Mouse (Mus musculus): ENCODE measurements around the gene Zfp57. TPM values are rescaled to one million over a fixed set of nuclear protein-coding genes. Genes with fewer than 3 reads are reported as not detected.

The Zfp57 gene
- polyA plus RNA-seq, 1 experiment from 2014 or later, result 28.8 TPM

DNA sequence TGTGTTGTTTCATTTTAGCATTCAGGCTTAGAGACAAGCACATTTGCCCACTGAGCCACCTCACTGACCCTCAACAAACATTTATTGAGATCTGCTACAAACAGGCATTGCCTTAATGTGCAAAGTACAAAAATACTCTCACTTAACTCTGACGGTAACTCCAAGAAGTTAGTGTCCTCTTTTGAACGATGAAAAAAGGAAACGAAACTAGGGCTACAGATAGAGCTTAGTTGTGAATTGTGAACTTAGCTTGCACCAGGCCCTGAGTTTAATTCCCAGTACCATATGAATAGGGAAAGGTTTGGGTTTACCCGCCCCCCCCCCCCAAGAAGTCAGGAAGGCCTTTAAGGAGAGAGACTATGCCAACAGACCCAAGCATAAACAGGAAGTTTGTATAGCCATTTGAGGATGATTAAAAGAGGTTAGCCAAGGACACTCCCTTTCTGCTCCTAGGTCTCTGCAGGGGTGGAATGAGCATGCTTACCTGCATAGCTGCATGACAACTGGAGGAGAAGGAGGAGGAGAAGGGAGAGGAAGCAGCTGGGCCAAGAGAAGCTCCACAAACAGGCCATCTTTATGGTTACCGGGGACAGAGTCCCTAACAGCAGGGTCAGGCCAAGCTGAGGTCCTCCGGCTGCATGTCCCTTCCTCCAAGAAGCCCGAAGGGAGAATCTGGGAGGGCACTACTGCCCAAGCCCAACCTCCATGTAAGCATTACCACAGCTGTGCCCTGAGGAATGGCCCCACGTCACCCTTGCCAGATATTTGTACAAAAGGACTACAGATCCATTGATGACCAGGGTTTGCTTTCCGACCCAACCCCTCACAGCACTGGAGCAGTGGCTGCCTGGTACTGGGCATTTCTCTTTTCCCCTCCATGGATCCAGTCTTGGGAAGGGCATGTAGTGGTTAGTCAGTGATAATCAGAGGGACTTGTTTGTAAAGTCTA is 21.9 kb downstream of the Zfp57 start, which contains the start of gene Mog:
Mog (minus strand) TSS at position 771 of the 949 bp plus-strand sequence.
- H3K4me1 ChIP-seq (replicated peaks; ENCODE audit: control insufficient read depth, insufficient read depth, low read length), result no peaks in the 10 kb centered on the region
- no peak within 1 kb of the TSS for H3K4me2 ChIP-seq
- no peaks in the 10 kb centered on the region for H3K9me3 ChIP-seq (ENCODE audit: control insufficient read depth, low read length)
- no peaks in the 10 kb centered on the region for H3K36me3 ChIP-seq (ENCODE audit: control insufficient read depth, insufficient read depth, low read length)
- no peak within 1 kb of the TSS for H3K9ac ChIP-seq (ENCODE audit: low read depth, low read length)
- no peak within 1 kb of the TSS for H3K27ac ChIP-seq (ENCODE audit: low read depth, low read length)
- ATAC-seq (replicated peaks; ENCODE audit: low FRiP score) (no peak), DNase-seq (ENCODE audit: low spot score) (no peak)
- H3K27me3 ChIP-seq (replicated peaks; ENCODE audit: control insufficient read depth, insufficient read depth, low read length), result no peaks in the 10 kb centered on the region
- WGBS, result 73% methylated on average over 9 of the region's 9 CpGs
- H3K4me3 ChIP-seq (ENCODE audit: low read depth, low read length), result no peak within 1 kb of the TSS

DNA sequence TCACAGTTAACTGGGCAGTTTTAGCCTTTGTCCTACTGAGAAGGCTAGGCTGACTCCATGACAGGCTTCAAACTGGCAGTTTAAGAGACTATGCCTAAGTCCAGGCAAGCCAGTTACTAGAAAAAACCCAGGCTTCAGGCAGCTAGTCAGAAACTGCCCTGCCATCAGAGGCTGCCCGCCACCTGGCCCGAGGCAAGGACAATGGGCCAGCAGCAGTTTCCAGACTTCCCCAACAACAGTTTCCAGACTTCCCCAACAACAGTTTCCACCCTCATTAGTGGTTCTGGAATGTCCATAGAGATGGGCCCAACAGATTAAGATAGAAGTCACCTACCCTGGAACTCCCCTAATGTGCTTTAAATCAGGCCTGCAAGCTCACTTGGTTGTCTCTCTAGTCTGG is 25.5 kb downstream of the Zfp57 start:
- Histone ChIP-seq H3K9me3 (ENCODE audit: control insufficient read depth, low read length) (no peaks in the 10 kb centered on the region), H3K27me3 (replicated peaks; ENCODE audit: control insufficient read depth, insufficient read depth, low read length) (no peaks in the 10 kb centered on the region), H3K27ac (ENCODE audit: low read depth, low read length) (no peak overlapping the region), H3K36me3 (ENCODE audit: control insufficient read depth, insufficient read depth, low read length) (no peaks in the 10 kb centered on the region), H3K4me1 (replicated peaks; ENCODE audit: control insufficient read depth, insufficient read depth, low read length) (no peaks in the 10 kb centered on the region), H3K4me2 (no peak overlapping the region), H3K9ac (ENCODE audit: low read depth, low read length) (no peak overlapping the region), H3K4me3 (ENCODE audit: low read depth, low read length) (no peak overlapping the region)
- 95% methylated on average over 2 of the region's 2 CpGs for WGBS
- no peak for ATAC-seq (replicated peaks; ENCODE audit: low FRiP score)
- DNase-seq (ENCODE audit: low spot score), result no peak

DNA sequence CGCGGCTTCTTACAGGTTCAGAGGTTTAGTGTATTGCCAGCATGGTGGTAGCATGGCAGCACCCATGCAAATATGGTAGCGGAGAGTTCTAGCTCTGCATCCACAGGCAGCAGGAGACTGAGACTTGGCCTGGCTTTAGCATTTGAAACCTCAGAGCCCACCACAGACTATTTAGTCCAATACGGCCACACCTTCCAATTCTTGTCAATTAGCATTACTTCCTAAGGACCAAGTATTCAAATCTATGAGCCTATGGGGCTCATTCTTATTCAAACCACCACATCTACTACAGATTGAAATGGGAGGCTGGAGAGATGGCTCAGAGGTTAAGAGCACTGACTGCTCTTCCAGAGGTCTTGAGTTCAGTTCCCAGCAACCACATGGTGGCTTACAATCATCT is 26.5 kb downstream of the Zfp57 start:
- H3K36me3 ChIP-seq (ENCODE audit: control insufficient read depth, insufficient read depth, low read length), result no peaks in the 10 kb centered on the region
- DNase-seq (ENCODE audit: low spot score) (no peak), ATAC-seq (replicated peaks; ENCODE audit: low FRiP score) (no peak)
- H3K27ac ChIP-seq (ENCODE audit: low read depth, low read length), result no peak overlapping the region
- no peaks in the 10 kb centered on the region for H3K27me3 ChIP-seq (replicated peaks; ENCODE audit: control insufficient read depth, insufficient read depth, low read length)
- no peaks in the 10 kb centered on the region for H3K9me3 ChIP-seq (ENCODE audit: control insufficient read depth, low read length)
- no peak overlapping the region for H3K9ac ChIP-seq (ENCODE audit: low read depth, low read length)
- WGBS, result 93% methylated on average over 4 of the region's 4 CpGs
- H3K4me1 ChIP-seq (replicated peaks; ENCODE audit: control insufficient read depth, insufficient read depth, low read length), result no peaks in the 10 kb centered on the region
- no peak overlapping the region for H3K4me3 ChIP-seq (ENCODE audit: low read depth, low read length)
- no peak overlapping the region for H3K4me2 ChIP-seq

DNA sequence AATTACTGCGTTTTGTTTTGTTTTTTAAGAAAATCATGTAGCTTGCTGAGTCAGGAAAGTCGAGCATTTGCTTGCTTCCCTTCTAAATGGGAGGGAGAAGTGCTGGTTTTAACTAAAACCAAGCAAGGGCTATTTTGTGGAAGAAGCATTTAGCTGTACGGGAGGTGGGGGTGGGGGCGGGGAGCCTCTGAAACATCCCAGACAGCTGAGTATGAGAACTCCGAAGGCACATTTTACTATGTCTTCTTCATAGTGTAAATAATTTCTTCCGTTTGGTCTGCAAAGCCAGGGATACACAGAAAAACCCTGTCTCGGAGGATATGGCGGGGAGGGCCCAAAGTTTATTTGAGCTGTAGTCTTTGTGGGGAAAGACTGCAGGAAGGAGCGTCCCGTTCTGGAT is 27.2 kb downstream of the Zfp57 start:
- peak overlapping the region; percentile 51 for H3K4me3 ChIP-seq (ENCODE audit: low read depth, low read length)
- no peaks in the 10 kb centered on the region for H3K4me1 ChIP-seq (replicated peaks; ENCODE audit: control insufficient read depth, insufficient read depth, low read length)
- no peaks in the 10 kb centered on the region for H3K9me3 ChIP-seq (ENCODE audit: control insufficient read depth, low read length)
- peak overlapping the region; percentile 64; the same call in 1 of the 2 replicates for H3K27ac ChIP-seq (ENCODE audit: low read depth, low read length)
- H3K27me3 ChIP-seq (replicated peaks; ENCODE audit: control insufficient read depth, insufficient read depth, low read length), result no peaks in the 10 kb centered on the region
- H3K9ac ChIP-seq (ENCODE audit: low read depth, low read length), result no peak overlapping the region
- DNase-seq (ENCODE audit: low spot score) (no peak), ATAC-seq (replicated peaks; ENCODE audit: low FRiP score) (peak; percentile 12; the same call in 1 of the 2 replicates)
- WGBS, result 16% methylated on average over 10 of the region's 10 CpGs
- H3K36me3 ChIP-seq (ENCODE audit: control insufficient read depth, insufficient read depth, low read length), result no peaks in the 10 kb centered on the region
- H3K4me2 ChIP-seq, result peak overlapping the region; percentile 56

DNA sequence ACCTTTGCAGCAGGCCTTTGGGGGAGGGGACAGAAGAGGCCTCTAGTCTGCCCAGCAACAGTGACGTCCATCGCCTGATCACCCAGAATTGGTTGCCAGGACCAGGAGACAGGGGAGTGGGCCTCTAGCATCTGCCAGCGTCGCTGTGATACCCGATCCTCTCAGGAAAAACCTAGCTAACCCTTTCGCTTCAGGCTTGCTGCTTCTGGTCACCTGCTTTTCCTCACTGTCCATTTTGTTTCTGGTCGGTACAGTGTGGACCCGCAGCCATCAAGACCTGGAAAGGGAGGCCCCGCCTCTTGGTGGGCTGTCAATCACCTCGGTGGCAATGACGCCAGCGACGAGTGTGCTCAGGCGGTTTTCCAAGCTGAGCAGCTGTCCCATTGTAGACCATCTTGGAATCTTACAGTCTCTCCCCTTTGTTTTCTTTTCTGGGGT is 27.7 kb downstream of the Zfp57 start:
- Histone ChIP-seq H3K4me1 (replicated peaks; ENCODE audit: control insufficient read depth, insufficient read depth, low read length) (no peaks in the 10 kb centered on the region), H3K27ac (ENCODE audit: low read depth, low read length) (peak overlapping the region; percentile 64; the same call in 1 of the 2 replicates), H3K9me3 (ENCODE audit: control insufficient read depth, low read length) (no peaks in the 10 kb centered on the region), H3K4me2 (peak overlapping the region; percentile 56), H3K9ac (ENCODE audit: low read depth, low read length) (0 out of 2 replicates have a peak overlapping the region, but pooled peaks have one; percentile 4), H3K36me3 (ENCODE audit: control insufficient read depth, insufficient read depth, low read length) (no peaks in the 10 kb centered on the region), H3K27me3 (replicated peaks; ENCODE audit: control insufficient read depth, insufficient read depth, low read length) (no peaks in the 10 kb centered on the region), H3K4me3 (ENCODE audit: low read depth, low read length) (peak overlapping the region; percentile 51)
- WGBS, result 1% methylated on average over 14 of the region's 14 CpGs
- peak; percentile 87 for DNase-seq (ENCODE audit: low spot score)
- peak; percentile 95 for ATAC-seq (replicated peaks; ENCODE audit: low FRiP score)

DNA sequence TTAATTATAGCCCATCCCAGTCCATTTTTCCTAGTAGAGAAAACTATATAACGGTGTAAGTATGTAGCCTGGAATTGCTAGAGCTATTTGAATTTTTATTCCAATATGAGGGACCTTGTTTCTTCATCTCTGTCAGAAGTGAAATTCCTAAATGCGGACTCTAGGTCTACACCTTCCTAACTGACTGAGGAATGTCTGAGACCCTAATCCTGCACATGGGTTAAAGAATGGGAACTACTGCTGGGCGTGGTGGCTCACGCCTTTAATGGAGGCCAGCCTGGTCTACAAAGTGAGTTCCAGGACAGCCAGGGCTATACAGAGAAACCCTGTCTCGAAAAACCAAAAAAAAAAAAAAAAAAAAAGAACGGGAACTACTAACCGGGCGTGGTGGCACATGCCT is 28.2 kb downstream of the Zfp57 start:
- no peaks in the 10 kb centered on the region for H3K36me3 ChIP-seq (ENCODE audit: control insufficient read depth, insufficient read depth, low read length)
- H3K9ac ChIP-seq (ENCODE audit: low read depth, low read length), result no peak overlapping the region
- peak overlapping the region; percentile 56 for H3K4me2 ChIP-seq
- no peaks in the 10 kb centered on the region for H3K9me3 ChIP-seq (ENCODE audit: control insufficient read depth, low read length)
- peak overlapping the region; percentile 51 for H3K4me3 ChIP-seq (ENCODE audit: low read depth, low read length)
- DNase-seq (ENCODE audit: low spot score) (no peak), ATAC-seq (replicated peaks; ENCODE audit: low FRiP score) (no peak)
- peak overlapping the region; percentile 64; the same call in 1 of the 2 replicates for H3K27ac ChIP-seq (ENCODE audit: low read depth, low read length)
- H3K27me3 ChIP-seq (replicated peaks; ENCODE audit: control insufficient read depth, insufficient read depth, low read length), result no peaks in the 10 kb centered on the region
- WGBS, result 73% methylated on average over 8 of the region's 8 CpGs
- no peaks in the 10 kb centered on the region for H3K4me1 ChIP-seq (replicated peaks; ENCODE audit: control insufficient read depth, insufficient read depth, low read length)

DNA sequence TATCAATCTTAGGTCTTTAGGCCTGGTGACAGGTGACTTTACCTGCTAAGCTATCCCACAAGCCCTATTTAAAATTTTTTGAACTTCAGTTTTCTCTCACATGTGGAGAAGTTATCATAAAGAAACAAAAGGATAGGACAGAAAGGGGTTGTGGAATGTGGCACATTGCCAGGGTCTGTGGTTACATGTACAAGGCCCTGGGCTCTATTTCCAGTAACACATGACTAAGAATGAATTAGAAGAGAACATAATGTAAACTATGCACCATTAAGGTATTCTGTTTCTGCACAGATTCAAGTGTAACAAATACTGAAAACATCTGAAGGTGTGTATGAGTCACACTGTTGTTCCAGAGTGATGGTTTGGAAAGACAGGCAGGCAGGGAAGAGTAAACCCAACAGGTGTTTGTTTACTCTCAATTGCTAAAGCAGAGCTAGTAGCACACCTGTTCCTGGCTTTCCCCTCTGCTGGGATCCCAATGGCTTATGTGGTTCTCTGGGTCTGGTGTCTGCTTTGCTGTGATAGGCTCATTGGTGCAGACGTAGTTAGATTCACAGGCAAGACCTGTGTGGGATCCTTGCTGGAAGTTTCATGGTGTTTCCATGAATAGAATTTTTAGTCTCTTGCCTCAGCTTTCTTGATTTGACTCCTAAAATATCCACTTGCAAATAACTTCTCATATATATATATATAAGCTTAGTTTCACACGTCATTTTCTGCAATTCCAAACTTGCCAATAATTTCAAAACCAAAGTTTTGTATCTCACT is 38.3 kb downstream of the Zfp57 start:
- ATAC-seq (replicated peaks; ENCODE audit: low FRiP score) (no peak), DNase-seq (ENCODE audit: low spot score) (no peak)
- Histone ChIP-seq H3K27ac (ENCODE audit: low read depth, low read length) (no peak overlapping the region), H3K9me3 (ENCODE audit: control insufficient read depth, low read length) (no peaks in the 10 kb centered on the region), H3K27me3 (replicated peaks; ENCODE audit: control insufficient read depth, insufficient read depth, low read length) (0 out of 2 replicates have a peak, but pooled peaks cover 3% of the 10 kb centered on the region), H3K4me3 (ENCODE audit: low read depth, low read length) (no peak overlapping the region), H3K36me3 (ENCODE audit: control insufficient read depth, insufficient read depth, low read length) (no peaks in the 10 kb centered on the region), H3K4me1 (replicated peaks; ENCODE audit: control insufficient read depth, insufficient read depth, low read length) (no peaks in the 10 kb centered on the region), H3K9ac (ENCODE audit: low read depth, low read length) (no peak overlapping the region), H3K4me2 (no peak overlapping the region)
- 71% methylated on average over 2 of the region's 2 CpGs for WGBS

DNA sequence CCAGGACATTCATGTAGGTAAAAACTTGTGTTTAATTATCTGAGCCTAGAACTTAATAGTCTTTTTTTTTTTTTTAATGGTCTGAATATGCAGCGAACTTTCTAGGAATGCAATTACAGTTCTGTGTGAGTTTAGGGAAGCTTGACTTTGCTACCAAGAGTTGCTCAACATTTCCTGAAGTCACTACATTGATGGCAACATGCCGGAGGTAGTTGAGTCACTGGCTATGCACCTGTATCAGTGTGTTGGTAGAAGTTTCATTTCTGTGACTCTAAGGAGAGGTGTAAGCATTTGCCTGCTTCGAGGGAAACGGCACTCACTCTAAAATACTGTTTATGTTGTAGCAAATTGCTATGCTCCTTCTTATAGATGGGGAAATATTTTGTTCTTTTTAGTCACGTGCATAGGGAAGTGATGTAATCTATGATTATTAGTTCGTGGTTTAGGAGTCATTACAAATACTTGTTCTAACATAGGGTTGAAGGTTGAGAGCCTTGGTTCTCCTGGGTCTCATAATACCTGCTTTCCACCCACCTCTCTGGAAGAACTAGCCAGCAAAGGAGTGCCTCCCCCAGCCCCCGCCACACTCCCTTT is 43.8 kb downstream of the Zfp57 start:
- Histone ChIP-seq H3K4me1 (replicated peaks; ENCODE audit: control insufficient read depth, insufficient read depth, low read length) (peaks cover 4% of the 10 kb centered on the region; the same call in 1 of the 2 replicates), H3K27ac (ENCODE audit: low read depth, low read length) (no peak overlapping the region), H3K4me3 (ENCODE audit: low read depth, low read length) (no peak overlapping the region), H3K4me2 (no peak overlapping the region; the same call in 1 of the 2 replicates), H3K9me3 (ENCODE audit: control insufficient read depth, low read length) (no peaks in the 10 kb centered on the region), H3K9ac (ENCODE audit: low read depth, low read length) (no peak overlapping the region), H3K36me3 (ENCODE audit: control insufficient read depth, insufficient read depth, low read length) (no peaks in the 10 kb centered on the region), H3K27me3 (replicated peaks; ENCODE audit: control insufficient read depth, insufficient read depth, low read length) (peaks cover 50% of the 10 kb centered on the region)
- ATAC-seq (replicated peaks; ENCODE audit: low FRiP score) (no peak), DNase-seq (ENCODE audit: low spot score) (no peak)
- 65% methylated on average over 7 of the region's 7 CpGs for WGBS

Data from liver, embryonic 11.5 days (tissue).